Comparison of ENCODE assay signal across 8 mouse cellular contexts in the genomic region with DNA sequence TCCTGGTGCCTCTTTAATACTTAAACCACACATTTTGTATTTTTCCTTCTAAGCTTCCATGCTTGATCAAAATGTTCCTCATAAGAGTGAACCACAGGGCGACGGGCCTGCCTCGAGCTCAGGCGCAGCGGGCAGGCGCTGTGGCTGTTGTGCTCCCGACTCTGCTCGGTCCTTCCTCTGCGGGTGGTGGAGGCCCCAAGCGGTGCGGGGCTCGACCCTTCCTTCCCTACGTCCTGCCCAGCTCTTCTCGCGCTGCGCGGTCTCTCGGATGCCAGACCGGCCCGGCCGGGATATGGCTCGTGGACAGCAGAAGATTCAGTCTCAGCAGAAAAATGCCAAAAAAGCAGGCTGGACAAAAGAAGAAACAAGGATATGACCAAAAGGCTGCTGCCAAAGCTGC. TPM values are rescaled to one million over a fixed set of nuclear protein-coding genes. Genes with fewer than 3 reads are reported as not detected.
A peak's percentile ranks its signal among the peaks of the same experiment; 100 is the strongest.
DNase-seq lines count a peak whose midpoint lies in the region; ATAC-seq and TF ChIP-seq lines count a peak whose summit lies in the region.

No protein-coding gene starts in this region.

- H3K9ac ChIP-seq in forebrain, embryonic 11.5 days (ENCODE audit: low read length): peak overlapping the region; percentile 16; the same call in 1 of the 2 replicates
- H3K9ac ChIP-seq in limb, embryonic 15.5 days: no peak overlapping the region

- WGBS in forebrain, embryonic 11.5 days: 7% methylated on average over 22 of the region's 22 CpGs
- 10% methylated on average over 22 of the region's 22 CpGs for WGBS in limb, embryonic 15.5 days

- H3K36me3 ChIP-seq in E14TG2a.4 (ENCODE audit: insufficient read depth, low read length): no peaks in the 10 kb centered on the region
- no peaks in the 10 kb centered on the region for H3K36me3 ChIP-seq in forebrain, embryonic 11.5 days (ENCODE audit: control insufficient read depth, insufficient read depth, low read length)
- H3K36me3 ChIP-seq in limb, embryonic 15.5 days: no peaks in the 10 kb centered on the region

- no peaks in the 10 kb centered on the region for H3K9me3 ChIP-seq in E14TG2a.4 (ENCODE audit: low read length)
- H3K9me3 ChIP-seq in forebrain, embryonic 11.5 days (ENCODE audit: control insufficient read depth, low read length): no peaks in the 10 kb centered on the region
- H3K9me3 ChIP-seq in limb, embryonic 15.5 days: no peaks in the 10 kb centered on the region

- H3K27ac ChIP-seq in forebrain, embryonic 11.5 days (ENCODE audit: low read depth, low read length): no peak overlapping the region
- no peak overlapping the region for H3K27ac ChIP-seq in limb, embryonic 15.5 days
- no peak overlapping the region for H3K27ac ChIP-seq in left cerebral cortex, adult 2 months

- ATAC-seq in forebrain, embryonic 11.5 days (replicated peaks; ENCODE audit: low FRiP score): no peak; the same call in 1 of the 2 replicates
- no peak for ATAC-seq in limb, embryonic 15.5 days (ENCODE audit: insufficient number of reproducible peaks, low FRiP score, low TSS enrichment, low read depth)

- peaks cover 5% of the 10 kb centered on the region; the same call in 1 of the 2 replicates for H3K27me3 ChIP-seq in E14TG2a.4 (ENCODE audit: insufficient read depth, low read length)
- H3K27me3 ChIP-seq in forebrain, embryonic 11.5 days (ENCODE audit: control insufficient read depth, insufficient read depth, low read length): no peaks in the 10 kb centered on the region
- H3K27me3 ChIP-seq in limb, embryonic 15.5 days: no peaks in the 10 kb centered on the region

- H3K4me3 ChIP-seq in E14TG2a.4 (replicated peaks; ENCODE audit: low read length): peak overlapping the region; percentile 56
- no peak overlapping the region for H3K4me3 ChIP-seq in forebrain, embryonic 11.5 days (ENCODE audit: low read depth, low read length)
- H3K4me3 ChIP-seq in limb, embryonic 15.5 days: peak overlapping the region; percentile 5; the same call in 1 of the 2 replicates
- H3K4me3 ChIP-seq in left cerebral cortex, adult 2 months: no peak overlapping the region

- H3K4me1 ChIP-seq in E14TG2a.4 (replicated peaks; ENCODE audit: low read depth, low read length): 0 out of 2 replicates have a peak, but pooled peaks cover 8% of the 10 kb centered on the region
- H3K4me1 ChIP-seq in forebrain, embryonic 11.5 days (replicated peaks; ENCODE audit: control insufficient read depth, insufficient read depth, low read length): no peaks in the 10 kb centered on the region
- H3K4me1 ChIP-seq in limb, embryonic 15.5 days: 0 out of 2 replicates have a peak, but pooled peaks cover 2% of the 10 kb centered on the region

- intact Hi-C loops in left cerebral cortex, adult 2 months (cut with DNase I): no loop called here

- no peak for TF ChIP-seq CTCF in E14TG2a.4 (conservative IDR thresholded peaks at IDR 0.05; ENCODE audit: low read length)
- no peak for TF ChIP-seq CTCF in left cerebral cortex, adult 2 months (IDR thresholded peaks at IDR 0.05)

- DNase-seq in cerebellum, adult 11 months: peak; percentile 12
- no peak for DNase-seq in cerebellum, postnatal 4 days (ENCODE audit: low spot score in 2 of 2)
- peak; percentile 53 for DNase-seq in forebrain, embryonic 11.5 days (ENCODE audit: low spot score)
- DNase-seq in left cerebral cortex, adult 2 months (ENCODE audit: extremely low spot score in 1 of 2, low spot score in 2 of 2): no peak
- DNase-seq in adipocyte (ENCODE audit: low spot score): no peak
- DNase-seq in frontal cortex, adult 2 months (ENCODE audit: extremely low spot score in 1 of 2, low spot score in 1 of 2): no peak

- H3K4me2 ChIP-seq in forebrain, embryonic 11.5 days (ENCODE audit: low read depth, low read length, severe bottlenecking): peak overlapping the region; percentile 34; the same call in 1 of the 2 replicates
- H3K4me2 ChIP-seq in limb, embryonic 15.5 days: peak overlapping the region; percentile 45

RNA-seq across cellular contexts. Expression of gene Hpgds, which starts 6.0 kb away (rescaled TPM):
- polyA plus RNA-seq in forebrain, embryonic 11.5 days (2014; fragmentation: Nextera tagmentation; extraction: Ambion mirVana): 4.8 and 5.1 TPM in 2 replicates
- 16.3 and 18.0 TPM in 2 replicates for polyA plus RNA-seq in limb, embryonic 15.5 days (2015; fragmentation: Nextera tagmentation; extraction: Ambion mirVana)
- total RNA-seq in left cerebral cortex, adult 2 months (2021): 1 to 10 TPM; 2.8 to 5.4 TPM
- 8.2 and 8.8 TPM in 2 replicates for polyA plus RNA-seq in frontal cortex, adult 2 months (2012; rRNA removed)

Comparison
In these comparisons a context has a peak if more than half of its experiments do, and no peak if none do; other contexts are left out.
1. DNase-seq: peak in cerebellum, adult 11 months (single experiment) and forebrain, embryonic 11.5 days (single experiment); none in cerebellum, postnatal 4 days (0 of 2), left cerebral cortex, adult 2 months (0 of 2), adipocyte (single experiment) and frontal cortex, adult 2 months (0 of 2).
2. H3K4me3 ChIP-seq: peak in E14TG2a.4 (single experiment) and limb, embryonic 15.5 days (single experiment); none in forebrain, embryonic 11.5 days (single experiment) and left cerebral cortex, adult 2 months (single experiment).